Mouse (Mus musculus): Measurements from ENCODE around the gene P2ry6. TPM values are rescaled to one million over a fixed set of nuclear protein-coding genes. Genes with fewer than 3 reads are reported as not detected.

The P2ry6 gene
- polyA plus RNA-seq, 1 experiment = 20.0 TPM

GRCm38 (mm10) chr7:100908567-100908966, 65.9 kb downstream of the P2ry6 start:
- Histone ChIP-seq H3K4me3 (replicated peaks) (no peak overlapping the region), H3K36me3 (replicated peaks; ENCODE audit: low read length) (no peaks in the 10 kb centered on the region), H3K27me3 (replicated peaks) (peaks cover 44% of the 10 kb centered on the region), H3K4me1 (peaks cover 45% of the 10 kb centered on the region), H3K9me3 (no peaks in the 10 kb centered on the region)
- TF ChIP-seq FLI1 (IDR thresholded peaks at IDR 0.05; ENCODE audit: low read length) = no peak
- TF ChIP-seq GATA1 (IDR thresholded peaks at IDR 0.05; ENCODE audit: borderline replicate concordance, low read length) = no peak

- Histone ChIP-seq H3K27me3 (replicated peaks) (peaks cover 40% of the 10 kb centered on the region), H3K9me3 (no peaks in the 10 kb centered on the region), H3K4me1 (peaks cover 40% of the 10 kb centered on the region), H3K4me3 (replicated peaks) (no peak overlapping the region), H3K36me3 (replicated peaks; ENCODE audit: low read length) (no peaks in the 10 kb centered on the region)
- TF ChIP-seq FLI1 (IDR thresholded peaks at IDR 0.05; ENCODE audit: low read length) (no peak), GATA1 (IDR thresholded peaks at IDR 0.05; ENCODE audit: borderline replicate concordance, low read length) (no peak)
These were observed 66.4 kb downstream of the P2ry6 start for GRCm38 (mm10) chr7:100908061-100908460.

- TF ChIP-seq FLI1 (IDR thresholded peaks at IDR 0.05; ENCODE audit: low read length) = no peak
- no peak for TF ChIP-seq GATA1 (IDR thresholded peaks at IDR 0.05; ENCODE audit: borderline replicate concordance, low read length)
- no peaks in the 10 kb centered on the region for H3K9me3 ChIP-seq
- peaks cover 39% of the 10 kb centered on the region for H3K4me1 ChIP-seq
These were observed 67.2 kb downstream of the P2ry6 start for GRCm38 (mm10) chr7:100907231-100907630.

GRCm38 (mm10) chr7:100906029-100906789, 68.2 kb downstream of the P2ry6 start:
- Histone ChIP-seq H3K9me3 (no peaks in the 10 kb centered on the region), H3K4me3 (replicated peaks) (no peak overlapping the region), H3K27me3 (replicated peaks) (peaks cover 35% of the 10 kb centered on the region), H3K4me1 (peaks cover 29% of the 10 kb centered on the region), H3K36me3 (replicated peaks; ENCODE audit: low read length) (no peaks in the 10 kb centered on the region)
- TF ChIP-seq FLI1 (IDR thresholded peaks at IDR 0.05; ENCODE audit: low read length) (no peak), GATA1 (IDR thresholded peaks at IDR 0.05; ENCODE audit: borderline replicate concordance, low read length) (no peak)

More at GRCm38 (mm10) chr7:100907231-100907630, 67.2 kb downstream of the P2ry6 start:
- no peaks in the 10 kb centered on the region for H3K36me3 ChIP-seq (replicated peaks; ENCODE audit: low read length)
- H3K27me3 ChIP-seq (replicated peaks) = peaks cover 40% of the 10 kb centered on the region
- no peak overlapping the region for H3K4me3 ChIP-seq (replicated peaks)

- Histone ChIP-seq H3K9me3 (no peaks in the 10 kb centered on the region), H3K36me3 (replicated peaks; ENCODE audit: low read length) (no peaks in the 10 kb centered on the region), H3K27me3 (replicated peaks) (peaks cover 25% of the 10 kb centered on the region), H3K4me1 (peaks cover 27% of the 10 kb centered on the region), H3K4me3 (replicated peaks) (no peak overlapping the region)
- no peak for TF ChIP-seq GATA1 (IDR thresholded peaks at IDR 0.05; ENCODE audit: borderline replicate concordance, low read length)
These were observed 69.4 kb downstream of the P2ry6 start for GRCm38 (mm10) chr7:100905037-100905436.

GRCm38 (mm10) chr7:100904612-100905011, 69.8 kb downstream of the P2ry6 start:
- no peaks in the 10 kb centered on the region for H3K36me3 ChIP-seq (replicated peaks; ENCODE audit: low read length)
- peaks cover 22% of the 10 kb centered on the region for H3K27me3 ChIP-seq (replicated peaks)
- TF ChIP-seq GATA1 (IDR thresholded peaks at IDR 0.05; ENCODE audit: borderline replicate concordance, low read length) (no peak), FLI1 (IDR thresholded peaks at IDR 0.05; ENCODE audit: low read length) (no peak)
- no peaks in the 10 kb centered on the region for H3K9me3 ChIP-seq
- peaks cover 23% of the 10 kb centered on the region for H3K4me1 ChIP-seq
- H3K4me3 ChIP-seq (replicated peaks) = no peak overlapping the region

- Histone ChIP-seq H3K4me3 (replicated peaks) (peak overlapping the region; percentile 23), H3K9me3 (no peaks in the 10 kb centered on the region), H3K36me3 (replicated peaks; ENCODE audit: low read length) (no peaks in the 10 kb centered on the region), H3K4me1 (peaks cover 21% of the 10 kb centered on the region), H3K27me3 (replicated peaks) (peaks cover 14% of the 10 kb centered on the region)
- TF ChIP-seq GATA1 (IDR thresholded peaks at IDR 0.05; ENCODE audit: borderline replicate concordance, low read length) (no peak), FLI1 (IDR thresholded peaks at IDR 0.05; ENCODE audit: low read length) (no peak)
These were observed 71.9 kb downstream of the P2ry6 start for GRCm38 (mm10) chr7:100902451-100903137.

- TF ChIP-seq FLI1 (IDR thresholded peaks at IDR 0.05; ENCODE audit: low read length) (no peak), GATA1 (IDR thresholded peaks at IDR 0.05; ENCODE audit: borderline replicate concordance, low read length) (no peak)
- peaks cover 14% of the 10 kb centered on the region for H3K4me1 ChIP-seq
These were observed 76.6 kb downstream of the P2ry6 start for GRCm38 (mm10) chr7:100897828-100898227.

GRCm38 (mm10) chr7:100894833-100895226, 79.6 kb downstream of the P2ry6 start:
- Histone ChIP-seq H3K4me1 (peaks cover 8% of the 10 kb centered on the region), H3K4me3 (replicated peaks) (peak overlapping the region; percentile 72), H3K27me3 (replicated peaks) (peaks cover 73% of the 10 kb centered on the region), H3K36me3 (replicated peaks; ENCODE audit: low read length) (no peaks in the 10 kb centered on the region), H3K9me3 (no peaks in the 10 kb centered on the region)
- TF ChIP-seq FLI1 (IDR thresholded peaks at IDR 0.05; ENCODE audit: low read length) = no peak
- TF ChIP-seq GATA1 (IDR thresholded peaks at IDR 0.05; ENCODE audit: borderline replicate concordance, low read length) = no peak

More at GRCm38 (mm10) chr7:100897828-100898227, 76.6 kb downstream of the P2ry6 start:
- no peak overlapping the region for H3K4me3 ChIP-seq (replicated peaks)
- H3K36me3 ChIP-seq (replicated peaks; ENCODE audit: low read length) = no peaks in the 10 kb centered on the region
- peaks cover 60% of the 10 kb centered on the region for H3K27me3 ChIP-seq (replicated peaks)
- H3K9me3 ChIP-seq = no peaks in the 10 kb centered on the region

All from megakaryocyte, embryonic 14.5 days (primary cell).